Mouse (Mus musculus) C2C12 (cell line): ENCODE data around the gene Slc25a31.

Experiments used
- CTCF ChIP-seq: IDR thresholded peaks from one replicate; pipeline ENCODE4 v1.5.1; 2011; ENCODE audit not compliant: control insufficient read depth, insufficient read depth, insufficient read length
- MAX ChIP-seq: IDR thresholded peaks from one replicate; pipeline ENCODE4 v1.6.1; 2011; ENCODE audit warnings: mild to moderate bottlenecking, control low read depth
- MYOD1 ChIP-seq: IDR thresholded peaks from one replicate; pipeline ENCODE4 v1.6.1; 2011; ENCODE audit warnings: low read depth; ENCODE audit not compliant: control insufficient read depth, insufficient read length
- MYOG ChIP-seq: IDR thresholded peaks from one replicate; pipeline ENCODE4 v1.6.1; 2011; ENCODE audit not compliant: control insufficient read depth, insufficient read length; ENCODE audit errors: extremely low read depth
- USF1 ChIP-seq: IDR thresholded peaks from one replicate; pipeline ENCODE4 v1.6.1; 2011; ENCODE audit warnings: low read depth, mild to moderate bottlenecking, control low read depth, moderate library complexity

GRCm38 (mm10) chr3:40698834-40699233, 9.8 kb upstream of the Slc25a31 start:
- TF ChIP-seq MYOD1 = no peak
- no peak for TF ChIP-seq CTCF
- no peak for TF ChIP-seq USF1
- TF ChIP-seq MAX = no peak
- no peak for TF ChIP-seq MYOG
